Mouse (Mus musculus) frontal cortex, postnatal 14 days (tissue): ENCODE measurements around the gene Gm13088.
"Not testable (repeated sequence)": the region's sequence is repeated elsewhere in the genome, so short reads cannot be mapped to it uniquely, and the experiment has no call there.

Experiments
- DNase-seq, 2 experiments: peaks; one replicate each; pipeline ENCODE4 v3.0.0; 2022; ENCODE audit warnings: low spot score in 2 of 2

Gene Gm13088

DNA sequence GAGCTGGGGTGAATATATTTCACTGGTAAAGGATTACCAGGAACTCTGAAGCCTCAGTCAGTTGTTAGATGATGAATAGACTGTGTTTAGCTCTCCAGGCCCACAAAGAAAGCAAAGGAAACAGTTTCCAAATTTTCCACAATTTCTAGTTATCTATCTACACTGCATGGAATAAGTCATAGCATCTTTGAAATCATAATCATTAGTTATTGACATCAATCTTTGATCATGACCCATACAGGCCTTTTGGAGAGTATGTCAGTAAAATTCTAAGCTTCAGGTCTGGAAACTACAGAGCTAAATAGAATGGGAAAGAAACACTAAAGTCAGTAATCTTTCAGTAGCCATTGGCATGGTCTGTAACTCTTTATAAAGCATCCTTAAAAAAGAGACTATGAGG, at the start of gene Gm13088:
Gene Gm13088, minus strand, starts transcription at position 101 of the 400 bp plus-strand sequence.
- not testable (repeated sequence) for DNase-seq

DNA sequence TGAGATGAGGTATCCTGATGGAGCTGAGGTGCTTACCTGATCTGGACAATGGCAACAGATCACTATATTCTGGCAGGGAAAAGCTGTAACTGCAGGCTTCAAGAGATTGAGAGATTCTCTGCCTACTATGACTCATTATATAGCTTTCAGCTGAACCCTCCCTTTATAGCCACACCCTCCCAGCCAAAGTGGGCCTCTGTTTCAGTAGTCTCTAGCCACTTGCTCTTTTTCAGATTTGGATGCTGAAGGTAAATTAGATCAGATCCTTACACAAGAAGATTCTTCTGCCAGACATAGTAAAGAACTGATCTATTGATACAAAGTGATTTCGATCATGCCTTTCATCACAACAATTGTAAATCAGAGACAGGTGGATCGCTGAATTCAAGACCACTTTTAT, 45.6 kb upstream of the Gm13088 start, which contains the start of gene Gm13089:
Gene Gm13089, minus strand, starts transcription at position 101 of the 400 bp plus-strand sequence.
- no peak for DNase-seq

DNA sequence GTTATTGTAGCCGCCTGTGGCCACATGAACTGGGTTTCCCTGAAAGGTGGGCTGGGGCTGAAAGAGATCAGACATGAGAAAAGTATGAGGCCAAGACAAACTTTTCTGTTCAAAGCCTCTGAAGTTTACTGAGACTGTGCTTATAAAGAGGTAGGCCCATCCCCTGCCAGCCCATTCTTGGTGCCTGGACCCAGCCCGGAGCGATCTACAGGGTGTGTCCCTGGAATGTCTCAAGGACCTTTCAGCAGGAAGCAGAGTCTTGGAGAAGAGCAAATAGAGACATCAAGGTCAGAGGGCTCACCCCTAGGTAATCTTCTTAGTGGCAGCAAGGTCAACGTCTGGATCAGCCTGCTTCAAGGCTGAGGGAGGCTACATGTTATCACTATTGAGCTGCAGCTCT, 38.9 kb downstream of the Gm13088 start:
- not testable (repeated sequence) for DNase-seq

DNA sequence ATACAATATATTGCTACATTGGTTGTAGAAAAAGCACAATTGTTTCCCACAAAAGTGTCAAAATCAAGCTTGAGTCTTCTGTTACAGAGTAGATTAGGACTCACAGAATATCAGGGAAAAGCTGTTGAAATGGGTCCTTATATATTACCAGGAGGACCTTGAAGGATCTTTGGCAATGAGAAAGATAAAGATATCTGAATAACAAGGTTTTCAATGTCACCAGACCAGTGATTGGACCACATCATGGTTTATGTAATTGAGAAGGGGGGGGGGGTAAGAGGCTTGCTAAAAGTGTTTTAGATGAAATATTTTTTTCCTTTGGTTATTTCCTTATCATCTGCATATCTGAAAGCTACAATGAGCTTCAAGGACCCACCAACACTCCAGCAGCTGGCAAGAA, 42.3 kb downstream of the Gm13088 start, which contains the start of gene Gm13083:
Gene Gm13083, plus strand, starts transcription at position 301 of the 400 bp plus-strand sequence.
- not testable (repeated sequence) for DNase-seq

DNA sequence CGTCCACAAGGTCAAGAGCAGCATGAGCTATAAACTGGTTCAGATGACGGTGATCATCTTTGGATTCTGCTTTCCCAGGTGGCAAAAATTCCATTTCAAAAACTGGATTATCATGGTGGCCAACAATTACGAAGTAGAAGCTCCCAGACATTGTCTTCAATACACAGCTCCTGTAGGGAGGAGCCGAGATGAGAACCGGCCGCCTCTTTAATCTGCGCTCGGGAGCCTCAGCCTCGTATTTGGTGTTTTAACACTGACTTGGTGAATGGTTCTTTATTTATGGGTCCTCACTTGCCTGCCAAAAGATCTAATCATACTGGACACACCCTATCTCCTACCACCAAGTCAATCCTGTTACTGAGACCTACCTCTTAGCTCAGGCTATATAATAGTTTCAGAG, 45.1 kb downstream of the Gm13088 start:
- not testable (repeated sequence) for DNase-seq
